Mouse (Mus musculus): ENCODE measurements at regions not wholly inside any gene's neighbourhood (a gene's known extent, or its start where the extent isn't known, plus 50 kb on each side); places are given as distances from the start of the nearest gene placed in this dataset.

DNA sequence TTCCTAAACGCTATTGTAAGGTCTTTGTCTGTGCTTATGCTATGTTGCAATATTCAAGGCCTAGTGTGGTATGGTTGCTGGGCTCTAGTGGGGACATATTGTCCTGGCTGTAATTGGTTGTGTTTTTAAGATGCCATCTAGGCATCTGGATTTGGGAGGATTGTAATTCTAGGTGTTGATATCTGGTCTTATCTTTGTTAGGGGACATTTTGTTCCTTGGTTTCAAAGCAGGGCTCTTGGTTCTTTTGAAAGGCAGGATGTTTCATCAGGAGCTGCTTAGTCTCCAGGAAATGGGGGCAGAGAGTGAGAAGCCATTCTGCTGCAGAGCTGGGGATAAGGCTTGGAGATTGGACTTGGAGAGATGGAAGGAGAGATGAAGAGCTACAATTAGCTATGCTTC lies 194.7 kb upstream of the Usp24 start:
- Histone ChIP-seq H3K27me3 (no peaks in the 10 kb centered on the region), H3K4me3 (replicated peaks) (no peak overlapping the region), H3K27ac (replicated peaks) (no peak overlapping the region), H3K4me2 (replicated peaks) (no peak overlapping the region), H3K9ac (no peak overlapping the region), H3K9me3 (replicated peaks) (no peaks in the 10 kb centered on the region), H3K4me1 (no peaks in the 10 kb centered on the region), H3K36me3 (no peaks in the 10 kb centered on the region)
- ATAC-seq (ENCODE audit: insufficient number of reproducible peaks, low FRiP score, low TSS enrichment, low read depth): no peak
- 76% methylated on average over 1 of the region's 1 CpGs for WGBS

DNA sequence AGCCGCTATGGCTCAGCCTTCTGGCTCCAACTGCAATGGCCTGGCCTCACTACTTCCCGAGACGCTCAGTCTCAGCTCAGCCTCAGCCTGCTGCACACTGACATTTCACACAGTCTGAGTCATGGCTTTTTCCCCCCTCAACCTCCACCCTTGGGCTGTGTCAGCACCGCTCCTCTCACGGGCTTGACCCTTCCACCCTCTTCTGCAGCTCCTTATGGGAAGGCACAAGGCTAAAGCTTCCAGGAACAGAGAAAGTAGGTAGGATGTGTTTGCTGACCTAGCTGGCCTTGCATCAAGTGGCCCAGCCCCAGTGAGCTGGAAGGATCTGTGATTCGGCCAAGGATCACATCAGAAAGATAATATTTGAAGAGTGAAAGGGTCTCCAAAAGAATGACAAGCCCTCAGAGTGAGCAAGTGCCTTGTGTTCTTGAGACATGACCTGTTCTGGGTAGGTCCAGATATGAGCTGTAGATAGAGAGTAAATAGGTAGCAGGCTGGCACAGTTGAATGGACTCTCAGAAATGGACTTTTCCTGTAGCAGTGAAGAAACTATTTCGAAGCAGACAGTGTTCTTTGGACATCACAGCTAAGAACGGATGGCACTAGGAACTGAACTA lies 192.9 kb upstream of the Usp24 start:
- no peaks in the 10 kb centered on the region for H3K9me3 ChIP-seq (replicated peaks)
- H3K27ac ChIP-seq (replicated peaks): no peak overlapping the region
- WGBS: 91% methylated on average over 8 of the region's 8 CpGs
- no peaks in the 10 kb centered on the region for H3K27me3 ChIP-seq
- H3K4me1 ChIP-seq: peaks cover 4% of the 10 kb centered on the region; the same call in 1 of the 2 replicates
- H3K9ac ChIP-seq: no peak overlapping the region
- H3K4me3 ChIP-seq (replicated peaks): no peak overlapping the region
- H3K4me2 ChIP-seq (replicated peaks): no peak overlapping the region
- H3K36me3 ChIP-seq: no peaks in the 10 kb centered on the region
- no peak for ATAC-seq (ENCODE audit: insufficient number of reproducible peaks, low FRiP score, low TSS enrichment, low read depth)

DNA sequence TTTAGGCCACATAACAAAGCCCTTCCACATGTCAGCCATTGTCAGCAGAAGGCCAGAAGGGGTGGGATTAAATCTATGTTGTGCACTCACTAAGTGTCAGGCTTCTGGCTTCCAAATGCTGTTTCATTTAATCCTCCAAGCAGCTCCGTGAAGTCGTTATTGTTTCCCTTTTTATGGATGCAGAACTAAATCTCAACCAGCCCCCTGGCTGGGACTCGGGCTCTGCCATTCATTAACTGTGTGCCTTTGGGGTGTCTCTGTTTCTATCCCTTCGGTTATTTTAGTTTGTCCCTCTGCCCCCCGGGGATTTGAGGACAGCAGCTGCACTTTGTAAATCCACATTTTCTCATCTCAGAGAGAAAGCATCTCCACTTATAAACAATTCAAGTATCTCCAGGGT lies 188.8 kb upstream of the Usp24 start:
- Histone ChIP-seq H3K27ac (replicated peaks) (peak overlapping the region; percentile 66), H3K4me3 (replicated peaks) (no peak overlapping the region), H3K4me2 (replicated peaks) (no peak overlapping the region), H3K4me1 (peaks cover 24% of the 10 kb centered on the region), H3K9ac (no peak overlapping the region), H3K27me3 (no peaks in the 10 kb centered on the region), H3K36me3 (no peaks in the 10 kb centered on the region), H3K9me3 (replicated peaks) (no peaks in the 10 kb centered on the region)
- 30% methylated on average over 5 of the region's 5 CpGs for WGBS
- peak; percentile 55 for ATAC-seq (ENCODE audit: insufficient number of reproducible peaks, low FRiP score, low TSS enrichment, low read depth)

DNA sequence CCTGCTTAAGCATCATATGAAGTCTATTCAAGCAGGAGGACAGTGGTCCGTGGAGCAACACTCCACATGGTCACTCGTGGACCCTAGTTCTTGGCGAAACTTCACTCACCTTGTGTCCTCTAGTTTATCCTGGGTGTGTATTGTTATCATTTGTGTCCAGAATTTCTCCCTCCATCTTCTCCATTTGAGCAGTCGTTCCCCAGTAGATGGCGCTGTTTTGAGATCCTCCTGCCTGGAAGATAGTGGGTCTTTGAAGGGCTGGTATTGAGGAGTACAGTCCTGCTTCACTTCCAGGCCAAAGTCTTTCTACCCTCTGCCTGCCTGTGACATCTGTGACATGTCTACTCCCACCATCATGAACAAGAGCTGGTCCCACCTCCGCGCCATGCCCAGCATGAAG lies 188.4 kb upstream of the Usp24 start:
- H3K27ac ChIP-seq (replicated peaks): peak overlapping the region; percentile 66
- H3K4me1 ChIP-seq: peaks cover 24% of the 10 kb centered on the region
- no peaks in the 10 kb centered on the region for H3K36me3 ChIP-seq
- H3K4me2 ChIP-seq (replicated peaks): no peak overlapping the region
- H3K4me3 ChIP-seq (replicated peaks): no peak overlapping the region
- 53% methylated on average over 7 of the region's 7 CpGs for WGBS
- no peak for ATAC-seq (ENCODE audit: insufficient number of reproducible peaks, low FRiP score, low TSS enrichment, low read depth)
- no peaks in the 10 kb centered on the region for H3K27me3 ChIP-seq
- H3K9ac ChIP-seq: no peak overlapping the region
- no peaks in the 10 kb centered on the region for H3K9me3 ChIP-seq (replicated peaks)

- peak; percentile 76 for ATAC-seq (ENCODE audit: insufficient number of reproducible peaks, low FRiP score, low TSS enrichment, low read depth)
- peak overlapping the region; percentile 84 for H3K27ac ChIP-seq (replicated peaks)
- no peak overlapping the region for H3K4me2 ChIP-seq (replicated peaks)
- H3K9me3 ChIP-seq (replicated peaks): no peaks in the 10 kb centered on the region
- peaks cover 30% of the 10 kb centered on the region for H3K4me1 ChIP-seq
- no peaks in the 10 kb centered on the region for H3K27me3 ChIP-seq
- 22% methylated on average over 7 of the region's 7 CpGs for WGBS
- no peaks in the 10 kb centered on the region for H3K36me3 ChIP-seq
- no peak overlapping the region for H3K4me3 ChIP-seq (replicated peaks)
- no peak overlapping the region for H3K9ac ChIP-seq
Measured at GRCm38 (mm10) chr4:106129327-106129726, 186.7 kb upstream of the Usp24 start.

DNA sequence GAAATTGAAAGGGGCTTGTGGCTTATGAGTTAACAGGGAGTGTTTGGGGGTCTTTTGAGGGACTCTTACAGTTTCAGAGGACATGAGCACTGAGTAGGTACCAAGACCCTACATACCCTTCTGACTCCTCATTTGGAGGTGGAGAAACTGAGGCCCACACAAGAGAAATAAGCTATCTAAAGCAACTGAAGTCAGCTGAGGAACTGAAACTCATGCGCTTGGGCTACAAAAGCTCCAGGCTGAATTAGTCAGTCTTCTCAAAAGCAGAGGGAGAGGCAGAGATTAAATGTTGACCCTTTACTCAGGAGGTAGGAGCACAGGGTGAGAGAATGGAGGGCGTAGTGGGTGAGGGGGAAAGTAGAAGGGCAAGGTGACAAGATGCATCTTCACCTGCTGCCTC lies 186.2 kb upstream of the Usp24 start:
- Histone ChIP-seq H3K4me2 (replicated peaks) (no peak overlapping the region), H3K4me1 (peaks cover 31% of the 10 kb centered on the region), H3K36me3 (no peaks in the 10 kb centered on the region), H3K27ac (replicated peaks) (peak overlapping the region; percentile 84), H3K9ac (no peak overlapping the region), H3K27me3 (no peaks in the 10 kb centered on the region), H3K4me3 (replicated peaks) (no peak overlapping the region), H3K9me3 (replicated peaks) (no peaks in the 10 kb centered on the region)
- WGBS: 69% methylated on average over 2 of the region's 2 CpGs
- ATAC-seq (ENCODE audit: insufficient number of reproducible peaks, low FRiP score, low TSS enrichment, low read depth): no peak

DNA sequence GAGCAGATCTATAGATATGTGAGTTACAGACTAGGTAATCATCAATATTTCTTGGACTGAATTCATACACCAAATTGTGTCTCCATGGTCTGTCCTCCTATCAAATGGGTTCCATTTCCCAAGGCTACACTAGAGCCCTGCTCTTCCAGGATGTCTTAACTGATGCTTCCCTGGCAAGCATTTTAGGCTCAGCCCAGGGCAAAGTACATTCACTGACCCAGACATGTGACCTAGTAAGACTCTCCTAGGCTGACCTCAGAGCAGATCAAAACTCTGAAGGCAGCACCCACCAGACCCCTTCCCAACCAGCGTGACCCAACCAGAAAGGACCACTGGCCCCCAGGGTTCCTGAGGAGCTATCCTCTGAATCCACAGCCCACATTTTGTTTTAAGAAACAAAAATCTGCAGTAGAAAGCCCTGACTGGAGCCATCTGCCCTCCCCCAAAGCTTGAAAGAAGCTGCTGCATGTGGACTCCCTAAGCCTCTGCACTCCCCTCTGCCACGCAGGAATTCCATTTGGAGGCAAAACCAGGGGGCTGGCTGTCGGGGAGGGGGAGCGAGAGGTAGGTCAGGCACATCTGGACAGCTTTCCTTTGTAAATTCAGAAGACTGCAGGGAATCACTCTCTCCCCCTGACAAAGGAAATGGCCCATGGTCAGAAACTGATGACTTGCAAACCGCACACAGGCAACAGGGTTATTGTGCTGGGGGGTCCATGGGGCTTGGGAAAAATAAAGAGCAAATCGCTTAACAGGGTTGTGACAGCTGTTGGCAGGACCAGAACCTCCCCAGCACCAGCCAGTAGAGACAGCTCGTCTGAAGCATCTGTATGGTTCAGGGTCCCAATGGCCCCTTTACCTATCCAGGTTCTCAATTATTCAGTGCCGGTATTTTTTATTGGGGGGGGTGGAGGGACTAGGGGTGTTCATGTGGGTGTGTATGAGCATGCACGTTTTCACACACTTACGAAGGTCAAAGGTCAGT lies 182.0 kb upstream of the Usp24 start:
- no peaks in the 10 kb centered on the region for H3K27me3 ChIP-seq
- peaks cover 19% of the 10 kb centered on the region for H3K4me1 ChIP-seq
- H3K36me3 ChIP-seq: no peaks in the 10 kb centered on the region
- 40% methylated on average over 10 of the region's 10 CpGs for WGBS
- 0 out of 2 replicates have a peak overlapping the region, but pooled peaks have one; percentile 4 for H3K4me2 ChIP-seq (replicated peaks)
- peak overlapping the region; percentile 61; the same call in 1 of the 2 replicates for H3K27ac ChIP-seq (replicated peaks)
- no peak overlapping the region for H3K9ac ChIP-seq
- no peaks in the 10 kb centered on the region for H3K9me3 ChIP-seq (replicated peaks)
- H3K4me3 ChIP-seq (replicated peaks): no peak overlapping the region
- ATAC-seq (ENCODE audit: insufficient number of reproducible peaks, low FRiP score, low TSS enrichment, low read depth): no peak

GRCm38 (mm10) chr4:106142741-106143140 lies 173.3 kb upstream of the Usp24 start:
- no peak overlapping the region for H3K27ac ChIP-seq (replicated peaks)
- peaks cover 24% of the 10 kb centered on the region for H3K4me1 ChIP-seq
- no peaks in the 10 kb centered on the region for H3K9me3 ChIP-seq (replicated peaks)
- H3K9ac ChIP-seq: no peak overlapping the region
- WGBS: 75% methylated on average over 4 of the region's 4 CpGs
- no peak overlapping the region for H3K4me3 ChIP-seq (replicated peaks)
- H3K36me3 ChIP-seq: no peaks in the 10 kb centered on the region
- no peaks in the 10 kb centered on the region for H3K27me3 ChIP-seq
- no peak for ATAC-seq (ENCODE audit: insufficient number of reproducible peaks, low FRiP score, low TSS enrichment, low read depth)
- no peak overlapping the region for H3K4me2 ChIP-seq (replicated peaks)

- Histone ChIP-seq H3K27me3 (no peaks in the 10 kb centered on the region), H3K36me3 (no peaks in the 10 kb centered on the region), H3K4me3 (replicated peaks) (no peak overlapping the region), H3K4me1 (peaks cover 29% of the 10 kb centered on the region), H3K4me2 (replicated peaks) (no peak overlapping the region), H3K9ac (no peak overlapping the region), H3K27ac (replicated peaks) (peak overlapping the region; percentile 75), H3K9me3 (replicated peaks) (no peaks in the 10 kb centered on the region)
- WGBS: 48% methylated on average over 7 of the region's 7 CpGs
- ATAC-seq (ENCODE audit: insufficient number of reproducible peaks, low FRiP score, low TSS enrichment, low read depth): peak; percentile 77
Measured at GRCm38 (mm10) chr4:106144351-106145116, 171.5 kb upstream of the Usp24 start.

DNA sequence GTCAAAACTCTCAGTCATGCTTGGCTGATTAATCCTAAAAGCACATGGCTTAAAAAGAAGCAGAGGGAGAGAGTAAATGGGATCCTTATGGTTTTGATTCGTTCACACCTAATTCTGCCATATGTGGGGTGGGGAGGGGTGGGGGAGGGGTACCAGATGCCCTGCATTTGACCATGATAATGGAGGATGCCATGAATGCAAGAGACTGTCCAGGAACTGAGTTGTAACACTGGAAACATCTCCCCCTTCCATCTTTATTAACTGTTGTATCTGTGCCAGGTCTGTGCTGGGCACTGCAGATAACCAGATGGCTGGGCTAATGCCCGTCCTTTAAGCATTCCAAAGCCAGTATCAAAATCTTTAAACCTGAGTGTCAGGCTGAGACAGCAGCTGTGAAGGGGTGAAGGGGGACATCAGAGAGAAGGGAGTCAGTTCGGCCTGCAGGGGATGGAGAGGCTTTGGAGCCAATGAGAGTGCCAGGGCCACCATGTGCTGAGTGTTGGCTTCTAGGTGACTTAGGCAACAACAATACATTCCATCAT lies 169.0 kb upstream of the Usp24 start:
- H3K4me1 ChIP-seq: peaks cover 41% of the 10 kb centered on the region
- H3K36me3 ChIP-seq: no peaks in the 10 kb centered on the region
- H3K9me3 ChIP-seq (replicated peaks): no peaks in the 10 kb centered on the region
- H3K27ac ChIP-seq (replicated peaks): no peak overlapping the region
- no peaks in the 10 kb centered on the region for H3K27me3 ChIP-seq
- no peak overlapping the region for H3K4me2 ChIP-seq (replicated peaks)
- 47% methylated on average over 3 of the region's 3 CpGs for WGBS
- ATAC-seq (ENCODE audit: insufficient number of reproducible peaks, low FRiP score, low TSS enrichment, low read depth): no peak
- no peak overlapping the region for H3K4me3 ChIP-seq (replicated peaks)
- H3K9ac ChIP-seq: no peak overlapping the region

GRCm38 (mm10) chr4:106148866-106149265 lies 167.1 kb upstream of the Usp24 start:
- no peak overlapping the region for H3K9ac ChIP-seq
- no peaks in the 10 kb centered on the region for H3K36me3 ChIP-seq
- no peaks in the 10 kb centered on the region for H3K27me3 ChIP-seq
- no peak for ATAC-seq (ENCODE audit: insufficient number of reproducible peaks, low FRiP score, low TSS enrichment, low read depth)
- WGBS: 85% methylated on average over 3 of the region's 3 CpGs
- H3K9me3 ChIP-seq (replicated peaks): no peaks in the 10 kb centered on the region
- H3K4me1 ChIP-seq: peaks cover 41% of the 10 kb centered on the region
- H3K27ac ChIP-seq (replicated peaks): peak overlapping the region; percentile 74
- H3K4me3 ChIP-seq (replicated peaks): no peak overlapping the region
- no peak overlapping the region for H3K4me2 ChIP-seq (replicated peaks)
